Mouse (Mus musculus) liver, adult 2 months (tissue): ENCODE data around the gene Nostrin.

Experiments
- CTCF ChIP-seq: fragments of 200-500 bp; IDR thresholded peaks from 2 replicates; pipeline ENCODE4 v1.5.1; 2011; ENCODE audit warnings: low read depth, low read length, control low read depth
- POLR2A ChIP-seq: fragments of 200-500 bp; IDR thresholded peaks from 2 replicates; pipeline ENCODE4 v1.6.1; 2011; ENCODE audit warnings: low read length, control low read depth; ENCODE audit not compliant: insufficient read depth; ENCODE audit errors: extremely low read depth

DNA sequence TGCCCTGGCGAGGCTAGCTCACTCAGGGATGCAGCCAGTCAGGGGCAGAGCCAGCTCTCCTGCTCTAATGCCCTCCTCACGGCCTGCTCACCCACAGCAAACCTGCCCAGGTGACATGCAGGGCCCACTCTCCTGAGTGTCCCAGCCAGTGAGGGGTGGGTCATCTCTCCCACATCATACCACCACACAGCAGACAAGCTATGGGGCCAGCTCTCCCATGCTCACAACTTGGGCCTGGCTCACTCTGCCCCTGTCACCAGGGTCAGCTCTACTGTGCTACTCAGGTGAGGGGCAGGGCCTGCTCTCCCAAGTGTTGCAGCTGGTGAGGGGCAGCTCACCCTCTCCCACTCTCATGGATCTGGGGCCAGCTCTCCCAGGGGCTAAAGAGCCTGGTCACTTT lies 52.4 kb downstream of the Nostrin start:
- no peak for TF ChIP-seq POLR2A
- no peak for TF ChIP-seq CTCF
